Mouse (Mus musculus) forebrain, embryonic 11.5 days (tissue): ENCODE data around the gene Mpig6b. TPM values are rescaled to one million over a fixed set of nuclear protein-coding genes. Genes with fewer than 3 reads are reported as not detected.

ENCODE experiments used
- ATAC-seq: fragments of 200-750 bp; cut with Nextera tagmentation; replicated peaks from 2 replicates; pipeline ENCODE4 v1.8.0; 2017; ENCODE audit warnings: moderate TSS enrichment; ENCODE audit not compliant: low FRiP score
- DNase-seq: peaks from one replicate; pipeline ENCODE4 v3.0.0-alpha.2; 2017; ENCODE audit warnings: low spot score
- H3K27ac ChIP-seq: fragments of 300-500 bp; sonication (generic); 2 replicates; pipeline ENCODE4 v1.5.1; 2014; ENCODE audit warnings: low read depth, low read length
- H3K27me3 ChIP-seq: fragments of 300-500 bp; sonication (generic); 2 replicates; pipeline ENCODE4 v1.6.1; 2014; ENCODE audit warnings: mild to moderate bottlenecking, low read length, mixed read lengths; ENCODE audit not compliant: control insufficient read depth, insufficient read depth
- H3K36me3 ChIP-seq: fragments of 300-500 bp; sonication (generic); 2 replicates; pipeline ENCODE4 v1.6.1; 2014; ENCODE audit warnings: mild to moderate bottlenecking, low read length, moderate library complexity, mixed read lengths; ENCODE audit not compliant: control insufficient read depth, insufficient read depth
- H3K4me1 ChIP-seq: fragments of 300-500 bp; sonication (generic); replicated peaks from 2 replicates; pipeline ENCODE4 v1.6.1; 2014; ENCODE audit warnings: low read length, mixed read lengths; ENCODE audit not compliant: control insufficient read depth, insufficient read depth
- H3K4me2 ChIP-seq: fragments of 300-500 bp; sonication (generic); 2 replicates; pipeline ENCODE4 v1.6.1; 2014; ENCODE audit warnings: low read depth, mild to moderate bottlenecking, low read length, moderate library complexity, mixed read lengths; ENCODE audit not compliant: severe bottlenecking
- H3K4me3 ChIP-seq: fragments of 300-500 bp; sonication (generic); 2 replicates; pipeline ENCODE4 v1.5.1; 2014; ENCODE audit warnings: low read depth, low read length
- H3K9ac ChIP-seq: fragments of 300-500 bp; sonication (generic); 2 replicates; pipeline ENCODE4 v1.6.1; 2014; ENCODE audit warnings: low read length
- H3K9me3 ChIP-seq: fragments of 300-500 bp; sonication (generic); 2 replicates; pipeline ENCODE4 v1.6.1; 2016; ENCODE audit warnings: low read length, mixed read lengths; ENCODE audit not compliant: control insufficient read depth
- WGBS: fragments of 180-500 bp; shearing (Covaris S2); extraction: QIAGEN DNeasy Blood & Tissue Kit; methylation state at CpG from one replicate; pipeline ENCODE4 v1.1.7; 2014; 5-methylcytosine and 5-hydroxymethylcytosine counted together
- polyA plus RNA-seq: library from polyadenylated mRNA; unstranded; fragments of >200 nt; fragmentation: Nextera tagmentation; extraction: Ambion mirVana; gene quantifications from 2 replicates; pipeline ENCODE4 v1.2.1, GENCODE M21; 2014

The Mpig6b gene
- polyA plus RNA-seq, 1 experiment from 2014 or later = 1.3 TPM

GRCm38 (mm10) chr17:35080248-35080647, 14.3 kb upstream of the Mpig6b start:
- 66% methylated on average over 6 of the region's 6 CpGs for WGBS

DNA sequence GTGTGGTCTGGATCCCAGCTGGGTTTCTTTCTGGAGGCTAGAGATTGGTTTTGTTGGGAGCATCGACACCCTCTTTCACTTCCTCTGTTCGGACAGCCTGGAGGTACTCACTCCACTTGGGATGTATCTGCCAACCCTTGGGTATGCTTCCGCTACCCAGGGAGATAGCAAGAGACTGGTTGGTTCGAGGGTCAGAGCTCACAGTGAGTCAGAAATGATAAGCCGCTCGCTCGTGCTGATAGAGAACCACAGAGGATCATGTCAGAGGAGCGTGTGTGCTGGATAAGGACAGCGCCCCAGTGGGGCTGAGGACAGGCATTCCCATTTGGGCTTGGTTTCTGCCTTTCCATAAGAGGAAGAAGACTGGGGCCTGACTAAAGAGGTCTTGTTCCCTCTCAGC, 13.8 kb upstream of the Mpig6b start:
- ATAC-seq (no peak), DNase-seq (no peak)
- 71% methylated on average over 9 of the region's 9 CpGs for WGBS
- Histone ChIP-seq H3K27me3 (no peaks in the 10 kb centered on the region), H3K4me2 (no peak overlapping the region), H3K36me3 (no peaks in the 10 kb centered on the region), H3K9me3 (no peaks in the 10 kb centered on the region), H3K4me1 (peaks cover 11% of the 10 kb centered on the region; the same call in 1 of the 2 replicates), H3K9ac (no peak overlapping the region), H3K27ac (no peak overlapping the region), H3K4me3 (no peak overlapping the region)

More at GRCm38 (mm10) chr17:35080248-35080647, 14.3 kb upstream of the Mpig6b start:
- H3K9ac ChIP-seq = no peak overlapping the region
- no peak overlapping the region for H3K27ac ChIP-seq
- peaks cover 11% of the 10 kb centered on the region; the same call in 1 of the 2 replicates for H3K4me1 ChIP-seq
- H3K36me3 ChIP-seq = no peaks in the 10 kb centered on the region
- H3K27me3 ChIP-seq = no peaks in the 10 kb centered on the region
- no peaks in the 10 kb centered on the region for H3K9me3 ChIP-seq
- no peak overlapping the region for H3K4me3 ChIP-seq
- DNase-seq (no peak), ATAC-seq (no peak)
- no peak overlapping the region for H3K4me2 ChIP-seq

DNA sequence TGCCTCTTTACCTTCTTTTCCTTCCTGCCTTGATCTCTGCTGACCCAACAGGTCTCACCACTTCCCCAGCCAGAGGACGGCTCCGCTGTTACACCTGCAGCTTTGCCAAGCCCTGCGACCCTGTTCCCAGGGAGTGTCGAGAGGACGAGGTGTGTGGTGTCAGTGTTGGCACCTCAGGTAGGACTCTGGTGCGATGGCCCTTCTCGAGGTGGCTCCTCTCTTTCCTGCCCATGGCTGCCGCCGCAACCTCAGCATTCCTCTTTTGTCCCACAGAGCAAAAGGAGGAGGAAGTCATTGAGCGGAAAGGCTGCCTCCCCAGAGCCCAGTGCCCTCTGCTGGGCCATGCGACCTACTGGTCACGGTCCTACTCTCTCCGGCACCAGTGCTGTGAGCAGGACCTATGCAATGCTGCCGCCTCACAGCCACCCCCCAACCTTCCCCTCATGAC, 11.8 kb upstream of the Mpig6b start, which contains the start of gene Ly6g6d:
Gene Ly6g6d (minus strand): TSS at position 280 of the 448 bp plus-strand sequence.
- 0 out of 2 replicates have a peak, but pooled peaks have one; percentile 51 for ATAC-seq
- DNase-seq = no peak

GRCm38 (mm10) chr17:35077285-35077684, 11.3 kb upstream of the Mpig6b start:
- Histone ChIP-seq H3K36me3 (no peaks in the 10 kb centered on the region), H3K4me3 (no peak overlapping the region), H3K4me2 (peak overlapping the region; percentile 41), H3K9me3 (no peaks in the 10 kb centered on the region), H3K9ac (peak overlapping the region; percentile 45), H3K27ac (no peak overlapping the region), H3K27me3 (no peaks in the 10 kb centered on the region), H3K4me1 (peaks cover 11% of the 10 kb centered on the region; the same call in 1 of the 2 replicates)
- DNase-seq = no peak
- WGBS = 54% methylated on average over 2 of the region's 2 CpGs
- ATAC-seq = no peak

More for the DNA sequence above, 11.8 kb upstream of the Mpig6b start, which contains the start of gene Ly6g6d:
- Histone ChIP-seq H3K27ac (no peak within 1 kb of the TSS), H3K4me2 (peak within 1 kb of the TSS; percentile 41), H3K9ac (peak within 1 kb of the TSS; percentile 45), H3K36me3 (no peaks in the 10 kb centered on the region), H3K4me3 (no peak within 1 kb of the TSS), H3K4me1 (peaks cover 11% of the 10 kb centered on the region; the same call in 1 of the 2 replicates), H3K9me3 (no peaks in the 10 kb centered on the region), H3K27me3 (no peaks in the 10 kb centered on the region)
- 8% methylated on average over 14 of the region's 14 CpGs for WGBS

GRCm38 (mm10) chr17:35076507-35077176, 10.7 kb upstream of the Mpig6b start, which contains the start of gene Ly6g6e:
Ly6g6e (plus strand) TSS chr17:35076902.
- ATAC-seq (no peak), DNase-seq (no peak)
- Histone ChIP-seq H3K9me3 (no peaks in the 10 kb centered on the region), H3K36me3 (no peaks in the 10 kb centered on the region), H3K4me1 (peaks cover 11% of the 10 kb centered on the region; the same call in 1 of the 2 replicates), H3K4me3 (no peak within 1 kb of the TSS), H3K27me3 (no peaks in the 10 kb centered on the region), H3K9ac (peak within 1 kb of the TSS; percentile 45), H3K27ac (no peak within 1 kb of the TSS), H3K4me2 (peak within 1 kb of the TSS; percentile 41)
- WGBS = 22% methylated on average over 10 of the region's 10 CpGs

- DNase-seq = no peak
Observed at GRCm38 (mm10) chr17:35074097-35074496, 8.1 kb upstream of the Mpig6b start.

DNA sequence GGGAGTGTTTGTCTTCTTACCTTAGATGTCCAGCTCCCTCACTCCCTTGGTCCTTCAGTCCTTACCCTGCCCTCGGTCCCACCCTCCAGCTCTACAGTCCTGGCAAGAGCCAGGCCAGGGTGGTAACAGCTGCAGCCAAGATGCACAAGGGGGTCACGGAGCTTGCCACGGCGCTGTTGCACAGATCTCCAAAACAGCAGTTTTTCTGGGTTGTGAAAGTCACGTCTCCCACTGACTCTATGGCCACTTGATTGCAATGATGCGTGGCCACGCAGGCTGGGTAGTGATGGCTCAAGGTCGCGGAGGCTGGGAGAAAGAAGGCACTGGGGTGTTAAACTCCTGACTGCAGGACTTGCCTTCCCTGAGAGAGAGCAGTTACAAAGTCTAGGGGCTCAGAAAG, 5.5 kb upstream of the Mpig6b start:
- H3K9ac ChIP-seq = no peak overlapping the region
- ATAC-seq (no peak), DNase-seq (no peak)
- WGBS = 87% methylated on average over 9 of the region's 9 CpGs
- H3K4me1 ChIP-seq = peaks cover 4% of the 10 kb centered on the region; the same call in 1 of the 2 replicates
- H3K27ac ChIP-seq = no peak overlapping the region
- H3K4me2 ChIP-seq = no peak overlapping the region
- H3K27me3 ChIP-seq = peaks cover 2% of the 10 kb centered on the region; the same call in 1 of the 2 replicates
- H3K4me3 ChIP-seq = no peak overlapping the region
- H3K36me3 ChIP-seq = no peaks in the 10 kb centered on the region
- H3K9me3 ChIP-seq = no peaks in the 10 kb centered on the region

More at GRCm38 (mm10) chr17:35074097-35074496, 8.1 kb upstream of the Mpig6b start:
- Histone ChIP-seq H3K27me3 (no peaks in the 10 kb centered on the region), H3K27ac (no peak overlapping the region), H3K4me3 (no peak overlapping the region), H3K4me2 (no peak overlapping the region), H3K36me3 (no peaks in the 10 kb centered on the region), H3K9me3 (no peaks in the 10 kb centered on the region), H3K4me1 (peaks cover 11% of the 10 kb centered on the region; the same call in 1 of the 2 replicates), H3K9ac (no peak overlapping the region)
- WGBS = 58% methylated on average over 17 of the region's 17 CpGs
- ATAC-seq = no peak

DNA sequence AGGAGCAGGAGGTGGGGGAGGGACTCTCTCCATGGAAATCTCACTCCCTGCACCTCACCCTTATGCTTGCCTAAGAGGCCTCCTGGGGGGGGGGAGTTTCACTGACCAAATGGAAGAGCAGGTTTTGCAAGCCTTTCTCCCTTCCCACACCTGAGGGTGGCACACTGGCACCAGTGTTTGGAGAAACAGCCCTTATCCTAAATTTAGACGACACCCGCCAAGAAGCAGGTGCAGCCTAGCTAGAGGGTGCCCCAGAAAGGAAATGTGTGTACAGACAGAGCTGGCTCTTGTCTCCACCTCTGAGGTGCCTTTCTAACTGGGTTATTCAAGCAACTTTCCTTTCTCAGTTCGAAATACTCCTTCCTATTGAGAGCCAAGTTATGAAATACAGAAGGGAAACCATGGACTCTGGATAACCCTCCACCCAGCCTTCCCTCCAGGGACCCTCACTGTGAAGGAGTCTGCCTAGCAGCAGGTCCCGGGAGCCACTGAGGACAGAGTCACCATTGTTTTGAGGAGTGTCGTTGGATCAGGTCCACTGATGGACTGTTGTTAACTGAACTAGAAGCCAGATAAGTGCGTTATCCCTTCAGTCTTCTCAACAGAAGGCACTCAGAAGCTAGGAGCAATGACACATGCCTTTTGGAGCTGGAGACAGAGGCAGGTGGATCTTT, 4.7 kb upstream of the Mpig6b start:
- ATAC-seq = no peak
- H3K27ac ChIP-seq = no peak overlapping the region
- no peak overlapping the region for H3K4me2 ChIP-seq
- no peak for DNase-seq
- no peaks in the 10 kb centered on the region for H3K36me3 ChIP-seq
- H3K4me3 ChIP-seq = no peak overlapping the region
- H3K9me3 ChIP-seq = no peaks in the 10 kb centered on the region
- H3K4me1 ChIP-seq = no peaks in the 10 kb centered on the region; the same call in 1 of the 2 replicates
- WGBS = 63% methylated on average over 6 of the region's 6 CpGs
- H3K9ac ChIP-seq = no peak overlapping the region
- peaks cover 9% of the 10 kb centered on the region for H3K27me3 ChIP-seq
